Mouse (Mus musculus) lung, embryonic 15.5 days (tissue): Measurements from ENCODE around the gene Pla2g7. TPM values are rescaled to one million over a fixed set of nuclear protein-coding genes. Genes with fewer than 3 reads are reported as not detected.

Experiments used
- polyA plus RNA-seq: library from polyadenylated mRNA; unstranded; fragments of >200 nt; fragmentation: Nextera tagmentation; extraction: Ambion mirVana; gene quantifications from 2 replicates; pipeline ENCODE4 v1.2.1, GENCODE M21; 2015

The Pla2g7 gene
- polyA plus RNA-seq, 1 experiment from 2014 or later: 10.6 TPM

Other genes with a start within 250 kb of the Pla2g7 start
- gene Adgrf5, start 207.6 kb upstream of the Pla2g7 start, polyA plus RNA-seq: 19.0 and 25.0 TPM in 2 replicates
- not detected in 2 replicates for gene Mep1a, start 65.3 kb upstream of the Pla2g7 start, polyA plus RNA-seq
- gene Ankrd66, start 24.5 kb upstream of the Pla2g7 start, polyA plus RNA-seq: 0.30 and 0.36 TPM in 2 replicates
- not detected in 2 replicates for gene Tdrd6, start 62.2 kb downstream of the Pla2g7 start, polyA plus RNA-seq
- 17.9 and 21.5 TPM in 2 replicates for gene Slc25a27, start 99.1 kb downstream of the Pla2g7 start, polyA plus RNA-seq
- gene Cyp39a1, start 99.3 kb downstream of the Pla2g7 start, polyA plus RNA-seq: 39.2 and 43.2 TPM in 2 replicates
- 5.6 and 6.4 TPM in 2 replicates for gene Rcan2, start 233.3 kb downstream of the Pla2g7 start, polyA plus RNA-seq